Mouse (Mus musculus): Measurements from ENCODE around the gene Eif3a.

GRCm38 (mm10) chr19:60716381-60716780, 74.1 kb downstream of the Eif3a start:
- TF ChIP-seq POLR2A (IDR thresholded peaks at IDR 0.05; ENCODE audit: insufficient read depth, low read depth, low read length), result no peak
- TF ChIP-seq CTCF (IDR thresholded peaks at IDR 0.05; ENCODE audit: insufficient read depth, low read depth, low read length), result no peak
